Mouse (Mus musculus) small intestine, adult 2 months (tissue): ENCODE measurements around the gene Csnk1d. TPM values are rescaled to one million over a fixed set of nuclear protein-coding genes. Genes with fewer than 3 reads are reported as not detected.
A peak's percentile ranks its signal among the peaks of the same experiment; 100 is the strongest.

Source experiments
- H3K27ac ChIP-seq: fragments of 200-500 bp; 2 replicates; pipeline ENCODE4 v1.5.1; 2012; ENCODE audit warnings: low read depth, low read length, control low read depth, inconsistent platforms; ENCODE audit not compliant: insufficient read depth
- H3K27me3 ChIP-seq: fragments of 200-500 bp; 2 replicates; pipeline ENCODE4 v1.6.1; 2012; ENCODE audit warnings: mild to moderate bottlenecking, moderate library complexity, low read length, inconsistent platforms; ENCODE audit not compliant: control insufficient read depth, insufficient read depth
- H3K36me3 ChIP-seq: fragments of 200-500 bp; 2 replicates; pipeline ENCODE4 v1.6.1; 2012; ENCODE audit warnings: mild to moderate bottlenecking, low read length, control low read depth, inconsistent platforms; ENCODE audit not compliant: control insufficient read depth, insufficient read depth
- H3K4me1 ChIP-seq: fragments of 200-500 bp; 2 replicates; pipeline ENCODE4 v1.6.1; 2012; ENCODE audit warnings: low read length, inconsistent platforms, mixed read lengths; ENCODE audit not compliant: control insufficient read depth, insufficient read depth, insufficient read length
- H3K4me3 ChIP-seq: fragments of 200-500 bp; 2 replicates; pipeline ENCODE4 v1.5.1; 2012; ENCODE audit warnings: low read depth, mild to moderate bottlenecking, control low read depth, inconsistent platforms, low read length, moderate library complexity
- CTCF ChIP-seq: fragments of 200-500 bp; IDR thresholded peaks from 2 replicates; pipeline ENCODE4 v1.5.1; 2012; ENCODE audit warnings: low read depth, mild to moderate bottlenecking, control low read depth, inconsistent platforms, low read length, moderate library complexity, mixed read lengths; ENCODE audit not compliant: insufficient replicate concordance, insufficient read length; ENCODE audit errors: extremely low read depth
- POLR2A ChIP-seq: fragments of 200-500 bp; IDR thresholded peaks from 2 replicates; pipeline ENCODE4 v1.6.1; 2012; ENCODE audit warnings: low read depth, mild to moderate bottlenecking, control low read depth, inconsistent platforms, low read length, moderate library complexity
- WGBS: fragments of 180-500 bp; shearing (Covaris S2); methylation state at CpG from one replicate; pipeline ENCODE4 v1.1.7; 2018; 5-methylcytosine and 5-hydroxymethylcytosine counted together
- polyA plus RNA-seq: library from polyadenylated mRNA; depleted of rRNA; stranded (reverse); fragments of >200 nt; gene quantifications from 2 replicates; pipeline ENCODE4 v1.2.3, GENCODE M21; 2012

The Csnk1d gene
- polyA plus RNA-seq, 1 experiment: 60.8 TPM

GRCm38 (mm10) chr11:121001966-121002365 lies 10.8 kb upstream of the Csnk1d start:
- TF ChIP-seq CTCF (no peak), POLR2A (no peak)
- no peaks in the 10 kb centered on the region for H3K27me3 ChIP-seq
- no peak overlapping the region for H3K4me3 ChIP-seq
- H3K36me3 ChIP-seq: no peaks in the 10 kb centered on the region
- 0 out of 2 replicates have a peak overlapping the region, but pooled peaks have one; percentile 18 for H3K27ac ChIP-seq
- WGBS: 13% methylated on average over 4 of the region's 4 CpGs
- H3K4me1 ChIP-seq: peaks cover 4% of the 10 kb centered on the region

GRCm38 (mm10) chr11:120994741-120995140 lies 3.6 kb upstream of the Csnk1d start:
- Histone ChIP-seq H3K36me3 (no peaks in the 10 kb centered on the region), H3K4me3 (no peak overlapping the region), H3K27ac (peak overlapping the region; percentile 43; the same call in 1 of the 2 replicates), H3K4me1 (peaks cover 35% of the 10 kb centered on the region), H3K27me3 (no peaks in the 10 kb centered on the region)
- WGBS: 30% methylated on average over 6 of the region's 6 CpGs
- TF ChIP-seq CTCF (no peak), POLR2A (no peak)

GRCm38 (mm10) chr11:120993586-120993985 lies 2.5 kb upstream of the Csnk1d start:
- peaks cover 39% of the 10 kb centered on the region for H3K4me1 ChIP-seq
- TF ChIP-seq CTCF (no peak), POLR2A (no peak)
- H3K36me3 ChIP-seq: no peaks in the 10 kb centered on the region
- H3K27me3 ChIP-seq: no peaks in the 10 kb centered on the region
- H3K4me3 ChIP-seq: no peak overlapping the region
- H3K27ac ChIP-seq: no peak overlapping the region
- WGBS: 80% methylated on average over 5 of the region's 5 CpGs

- TF ChIP-seq POLR2A (no peak), CTCF (no peak)
- H3K4me3 ChIP-seq: no peak overlapping the region
- no peaks in the 10 kb centered on the region for H3K27me3 ChIP-seq
- peak overlapping the region; percentile 58 for H3K27ac ChIP-seq
- no peaks in the 10 kb centered on the region for H3K36me3 ChIP-seq
- H3K4me1 ChIP-seq: peaks cover 43% of the 10 kb centered on the region
- 92% methylated on average over 3 of the region's 3 CpGs for WGBS
Observed at GRCm38 (mm10) chr11:120993080-120993479, 1.9 kb upstream of the Csnk1d start.

- H3K36me3 ChIP-seq: peaks cover 3% of the 10 kb centered on the region; the same call in 1 of the 2 replicates
- TF ChIP-seq POLR2A (no peak), CTCF (no peak)
- H3K27ac ChIP-seq: peak overlapping the region; percentile 60
- WGBS: 31% methylated on average over 3 of the region's 3 CpGs
- H3K4me1 ChIP-seq: peaks cover 43% of the 10 kb centered on the region
- no peaks in the 10 kb centered on the region for H3K27me3 ChIP-seq
- H3K4me3 ChIP-seq: peak overlapping the region; percentile 97
Observed at GRCm38 (mm10) chr11:120991791-120992190, 661 bp upstream of the Csnk1d start.

GRCm38 (mm10) chr11:120990126-120990781 lies 876 bp downstream of the Csnk1d start:
- Histone ChIP-seq H3K4me3 (peak overlapping the region; percentile 97), H3K27ac (peak overlapping the region; percentile 90), H3K4me1 (peaks cover 41% of the 10 kb centered on the region), H3K27me3 (no peaks in the 10 kb centered on the region), H3K36me3 (peaks cover 9% of the 10 kb centered on the region; the same call in 1 of the 2 replicates)
- 2% methylated on average over 33 of the region's 35 CpGs for WGBS
- TF ChIP-seq POLR2A (no peak), CTCF (no peak)

- no peak for TF ChIP-seq POLR2A
- TF ChIP-seq CTCF: no peak
- Histone ChIP-seq H3K4me1 (peaks cover 39% of the 10 kb centered on the region), H3K27me3 (no peaks in the 10 kb centered on the region), H3K36me3 (peaks cover 9% of the 10 kb centered on the region; the same call in 1 of the 2 replicates), H3K27ac (peak overlapping the region; percentile 47; the same call in 1 of the 2 replicates), H3K4me3 (no peak overlapping the region; the same call in 1 of the 2 replicates)
- WGBS: 3% methylated on average over 1 of the region's 1 CpGs
Observed at GRCm38 (mm10) chr11:120989523-120989922, 1.6 kb downstream of the Csnk1d start.
